Mouse (Mus musculus) frontal cortex, postnatal 25 days (tissue): Measurements from ENCODE around the gene Eif4g2.

Experiments used
- DNase-seq, 2 experiments: peaks; one replicate each; pipeline ENCODE4 v3.0.0; 2022; ENCODE audit warnings: low spot score in 2 of 2

Eif4g2 gene

GRCm38 (mm10) chr7:111069439-111070166 lies 13.2 kb downstream of the Eif4g2 start:
- DNase-seq: no peak

- no peak for DNase-seq
Measured at GRCm38 (mm10) chr7:111068181-111068580, 14.6 kb downstream of the Eif4g2 start.

GRCm38 (mm10) chr7:111062971-111063370 lies 19.9 kb downstream of the Eif4g2 start:
- no peak for DNase-seq

- no peak for DNase-seq
Measured at GRCm38 (mm10) chr7:111059527-111059926, 23.3 kb downstream of the Eif4g2 start.

- no peak for DNase-seq
Measured at GRCm38 (mm10) chr7:111055984-111056657, 26.7 kb downstream of the Eif4g2 start.

- DNase-seq: no peak
Measured at GRCm38 (mm10) chr7:111055221-111055620, 27.6 kb downstream of the Eif4g2 start.

GRCm38 (mm10) chr7:111049652-111050421 lies 33.0 kb downstream of the Eif4g2 start:
- peak; percentile 19 to 24 for DNase-seq

GRCm38 (mm10) chr7:111048920-111049319 lies 33.9 kb downstream of the Eif4g2 start:
- no peak for DNase-seq

GRCm38 (mm10) chr7:111029046-111029553 lies 53.7 kb downstream of the Eif4g2 start:
- DNase-seq: no peak

- peak; percentile 94 to 95 for DNase-seq
Measured at GRCm38 (mm10) chr7:111028281-111029045, 54.4 kb downstream of the Eif4g2 start, which contains the start of gene Ctr9. Gene Ctr9 (plus strand): TSS chr7:111028951.

- no peak for DNase-seq
Measured at GRCm38 (mm10) chr7:111024912-111025311, 57.9 kb downstream of the Eif4g2 start.

- DNase-seq: no peak
Measured at GRCm38 (mm10) chr7:111024068-111024594, 58.7 kb downstream of the Eif4g2 start.

- DNase-seq: no peak
Measured at GRCm38 (mm10) chr7:111020814-111021213, 62.0 kb downstream of the Eif4g2 start.
